Mouse (Mus musculus) heart, embryonic 14.5 days (tissue): Measurements from ENCODE around the gene Klrb1a. TPM values are rescaled to one million over a fixed set of nuclear protein-coding genes. Genes with fewer than 3 reads are reported as not detected.

Source experiments
- ATAC-seq: fragments of 200-750 bp; cut with Nextera tagmentation; 2 replicates; pipeline ENCODE4 v1.8.0; 2017; ENCODE audit warnings: low read depth, moderate TSS enrichment; ENCODE audit not compliant: insufficient number of reproducible peaks, insufficient read depth, low FRiP score
- H3K27ac ChIP-seq, 2 experiments: fragments of 200-500 bp in 1 of 2; fragments of 300-500 bp in 1 of 2; sonication (generic) in 1 of 2; replicated peaks in 1 of 2; 2 replicates each; pipeline ENCODE4 v1.5.1; 2012 to 2014; ENCODE audit warnings: low read depth in 2 of 2, low read length in 2 of 2, control low read depth in 1 of 2, mild to moderate bottlenecking in 1 of 2, mixed read lengths in 1 of 2; ENCODE audit not compliant: control insufficient read depth in 1 of 2, insufficient read depth in 1 of 2
- H3K27me3 ChIP-seq: fragments of 300-500 bp; sonication (generic); 2 replicates; pipeline ENCODE4 v1.6.1; 2014; ENCODE audit warnings: mild to moderate bottlenecking, low read length, control low read depth; ENCODE audit not compliant: control insufficient read depth, insufficient read depth
- H3K36me3 ChIP-seq: fragments of 300-500 bp; sonication (generic); 2 replicates; pipeline ENCODE4 v1.6.1; 2014; ENCODE audit warnings: mild to moderate bottlenecking, control low read depth, low read length, mixed read lengths; ENCODE audit not compliant: control insufficient read depth, insufficient read depth
- H3K4me1 ChIP-seq, 2 experiments: fragments of 200-500 bp in 1 of 2; fragments of 300-500 bp in 1 of 2; sonication (generic) in 1 of 2; 2 replicates each; pipeline ENCODE4 v1.6.1; 2012 to 2014; ENCODE audit warnings: low read length in 2 of 2, control low read depth in 1 of 2, mixed read lengths in 1 of 2; ENCODE audit not compliant: control insufficient read depth in 2 of 2, insufficient read depth in 2 of 2
- H3K4me2 ChIP-seq: fragments of 300-500 bp; sonication (generic); 2 replicates; pipeline ENCODE4 v1.6.1; 2014; ENCODE audit warnings: mild to moderate bottlenecking, low read length
- H3K4me3 ChIP-seq, 2 experiments: fragments of 200-500 bp in 1 of 2; fragments of 300-500 bp in 1 of 2; sonication (generic) in 1 of 2; 2 replicates each; pipeline ENCODE4 v1.5.1; 2012 to 2014; ENCODE audit warnings: low read length in 2 of 2, mild to moderate bottlenecking in 2 of 2, control low read depth in 1 of 2, low read depth in 1 of 2, moderate library complexity in 1 of 2; ENCODE audit not compliant: control insufficient read depth in 1 of 2, insufficient read depth in 1 of 2
- H3K9ac ChIP-seq: fragments of 300-500 bp; sonication (generic); 2 replicates; pipeline ENCODE4 v1.6.1; 2014; ENCODE audit warnings: mild to moderate bottlenecking, low read length
- H3K9me3 ChIP-seq: fragments of 300-500 bp; sonication (generic); 2 replicates; pipeline ENCODE4 v1.6.1; 2016; ENCODE audit warnings: low read length, control low read depth; ENCODE audit not compliant: control insufficient read depth
- WGBS: fragments of 180-500 bp; shearing (Covaris S2); extraction: QIAGEN DNeasy Blood & Tissue Kit; methylation state at CpG from one replicate; pipeline ENCODE4 v1.1.7; 2014; 5-methylcytosine and 5-hydroxymethylcytosine counted together
- polyA plus RNA-seq: library from polyadenylated mRNA; unstranded; fragments of >200 nt; fragmentation: Nextera tagmentation; extraction: Ambion mirVana; gene quantifications from 2 replicates; pipeline ENCODE4 v1.2.1, GENCODE M21; 2014

Klrb1a gene
- polyA plus RNA-seq, 1 experiment from 2014 or later: not detected

DNA sequence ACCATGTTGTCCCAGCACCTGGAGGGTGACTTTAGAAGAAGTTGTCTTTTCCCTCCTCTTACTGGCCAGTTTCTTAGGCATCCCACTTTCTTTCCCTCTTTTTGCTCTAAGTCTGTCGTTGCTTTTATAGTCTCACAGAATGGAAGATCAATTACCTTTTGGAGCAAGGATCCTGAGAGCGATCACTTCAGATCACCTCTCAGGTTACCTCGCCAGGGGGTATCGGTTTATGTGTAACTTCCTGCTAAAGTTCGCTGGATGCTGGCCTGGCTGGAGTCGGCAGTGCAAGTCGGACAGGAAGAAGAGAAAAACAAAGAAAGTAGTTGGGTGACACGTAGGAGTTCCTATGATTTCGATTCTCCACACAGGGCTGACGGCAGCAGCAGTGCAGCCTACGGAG lies 41.8 kb downstream of the Klrb1a start, which contains the start of gene A2ml1:
A2ml1 (minus strand) TSS at position 101 of the 400 bp plus-strand sequence.
- no peaks in the 10 kb centered on the region for H3K9me3 ChIP-seq
- H3K27ac ChIP-seq: no peak within 1 kb of the TSS
- H3K4me2 ChIP-seq: no peak within 1 kb of the TSS
- no peaks in the 10 kb centered on the region for H3K27me3 ChIP-seq
- ATAC-seq: no peak
- 62% methylated on average over 11 of the region's 11 CpGs for WGBS
- no peak within 1 kb of the TSS for H3K9ac ChIP-seq
- H3K4me1 ChIP-seq: no peaks in the 10 kb centered on the region
- H3K36me3 ChIP-seq: no peaks in the 10 kb centered on the region
- H3K4me3 ChIP-seq: no peak within 1 kb of the TSS

DNA sequence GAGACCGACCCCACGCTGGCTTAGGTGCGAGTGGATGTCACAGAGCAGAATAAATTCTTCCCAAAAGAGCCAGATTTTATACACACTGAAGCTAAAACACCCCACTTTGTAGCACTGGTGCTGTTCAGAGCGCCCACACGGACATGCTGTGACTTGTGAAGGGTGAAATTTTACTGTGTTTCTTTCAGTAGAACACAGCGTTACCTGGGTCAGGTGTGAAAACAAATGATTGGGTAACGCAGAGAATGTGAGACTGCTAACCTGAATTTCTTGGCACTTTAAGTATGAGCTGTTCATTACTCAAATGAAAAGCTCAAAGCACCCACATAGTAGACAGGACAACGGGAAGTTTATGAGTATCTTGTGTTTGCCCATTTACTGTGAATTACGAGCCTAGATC lies 46.0 kb downstream of the Klrb1a start:
- ATAC-seq: no peak
- H3K4me2 ChIP-seq: no peak overlapping the region
- H3K9ac ChIP-seq: no peak overlapping the region
- no peak overlapping the region for H3K27ac ChIP-seq
- no peaks in the 10 kb centered on the region for H3K4me1 ChIP-seq
- no peaks in the 10 kb centered on the region for H3K27me3 ChIP-seq
- H3K4me3 ChIP-seq: no peak overlapping the region
- WGBS: 79% methylated on average over 9 of the region's 9 CpGs
- no peaks in the 10 kb centered on the region for H3K9me3 ChIP-seq
- no peaks in the 10 kb centered on the region for H3K36me3 ChIP-seq

DNA sequence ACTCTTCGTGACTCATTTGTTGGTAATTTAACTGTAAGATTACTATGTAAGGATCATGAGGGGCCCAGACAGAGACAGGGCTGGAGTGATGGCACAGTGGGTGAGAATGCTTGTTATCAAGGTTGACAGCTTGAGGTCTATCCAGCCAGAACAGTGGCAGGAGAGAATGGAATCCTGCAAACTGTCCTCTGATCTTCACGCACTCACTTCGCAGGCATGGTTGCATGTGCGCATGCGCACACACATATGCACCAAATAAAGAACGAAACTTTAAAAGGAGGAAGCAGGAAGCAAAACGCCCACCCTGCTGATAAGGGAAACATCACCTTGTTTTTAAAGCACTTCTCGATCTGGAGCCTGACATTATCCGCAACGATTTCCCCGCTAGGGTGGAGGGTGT lies 56.7 kb downstream of the Klrb1a start:
- no peaks in the 10 kb centered on the region for H3K9me3 ChIP-seq
- ATAC-seq: no peak
- no peaks in the 10 kb centered on the region for H3K36me3 ChIP-seq
- 82% methylated on average over 11 of the region's 11 CpGs for WGBS
- no peak overlapping the region for H3K27ac ChIP-seq
- H3K27me3 ChIP-seq: no peaks in the 10 kb centered on the region
- H3K4me3 ChIP-seq: no peak overlapping the region
- H3K4me2 ChIP-seq: no peak overlapping the region
- H3K9ac ChIP-seq: no peak overlapping the region
- no peaks in the 10 kb centered on the region for H3K4me1 ChIP-seq

Other genes with a start within 250 kb of the Klrb1a start
- 0.15 and 0.27 TPM in 2 replicates for gene Tex52, start 248.1 kb downstream of the Klrb1a start, polyA plus RNA-seq
- not detected in 2 replicates for gene Gm44596, start 248.0 kb downstream of the Klrb1a start, polyA plus RNA-seq
- gene Nrip2, start 224.2 kb downstream of the Klrb1a start, polyA plus RNA-seq: 2.1 and 2.5 TPM in 2 replicates
- gene Itfg2, start 198.6 kb downstream of the Klrb1a start, polyA plus RNA-seq: 28.4 and 28.6 TPM in 2 replicates
- 220 and 251 TPM in 2 replicates for gene Fkbp4, start 184.9 kb downstream of the Klrb1a start, polyA plus RNA-seq
- 0.43 and 0.77 TPM in 2 replicates for gene Pzp, start 96.8 kb downstream of the Klrb1a start, polyA plus RNA-seq
- gene A2ml1, start 41.9 kb downstream of the Klrb1a start, polyA plus RNA-seq: 0.16 and 0.47 TPM in 2 replicates
- not detected in 2 replicates for gene Clec2h, start 38.9 kb upstream of the Klrb1a start, polyA plus RNA-seq
- gene Klrb1, start 99.5 kb upstream of the Klrb1a start, polyA plus RNA-seq: not detected in 2 replicates
- not detected in 2 replicates for gene Klrb1c, start 165.7 kb upstream of the Klrb1a start, polyA plus RNA-seq
- not detected in 2 replicates for gene Gm44511, start 202.8 kb upstream of the Klrb1a start, polyA plus RNA-seq
- gene Klrb1b, start 202.8 kb upstream of the Klrb1a start, polyA plus RNA-seq: not detected in 2 replicates